Mouse (Mus musculus): ENCODE data around the gene Pogz. TPM values are rescaled to one million over a fixed set of nuclear protein-coding genes. Genes with fewer than 3 reads are reported as not detected.

Gene Pogz
- polyA plus RNA-seq, 1 experiment from 2014 or later, result 22.7 TPM

DNA sequence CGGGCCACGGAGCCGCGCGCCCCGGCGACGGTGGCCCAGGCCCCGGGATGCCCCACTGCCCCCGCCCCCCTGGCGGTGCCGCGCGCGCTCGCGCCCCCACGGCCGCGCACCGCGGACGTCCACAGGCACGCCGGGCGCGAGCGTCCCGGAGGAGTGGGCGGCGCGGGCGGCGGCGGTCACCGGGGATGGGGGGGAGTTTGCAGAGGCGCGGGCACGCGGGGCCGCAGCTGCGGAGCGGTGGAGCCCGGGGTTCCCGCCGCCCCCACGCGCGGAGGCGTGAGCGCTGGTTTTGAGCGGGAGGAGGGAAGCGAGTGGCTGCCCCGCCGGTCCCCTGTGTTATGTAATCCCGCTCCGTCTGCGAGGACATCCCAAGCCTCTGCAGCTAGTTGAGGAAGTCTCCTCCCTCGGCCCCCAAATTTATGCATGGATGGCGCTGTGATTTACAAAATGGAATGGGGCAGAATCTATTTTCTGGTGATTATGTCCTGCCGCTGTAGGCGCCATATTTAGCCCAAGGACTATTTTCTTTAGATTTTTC, 661 bp downstream of the Pogz start:
- Histone ChIP-seq H3K4me2 (peak overlapping the region; percentile 79), H3K27ac (peak overlapping the region; percentile 100), H3K27me3 (peaks cover 7% of the 10 kb centered on the region; the same call in 1 of the 2 replicates), H3K4me1 (replicated peaks) (peaks cover 26% of the 10 kb centered on the region), H3K4me3 (peak overlapping the region; percentile 66), H3K9me3 (no peaks in the 10 kb centered on the region), H3K36me3 (no peaks in the 10 kb centered on the region), H3K9ac (peak overlapping the region; percentile 86)
- ATAC-seq (ENCODE audit: low FRiP score), result peak; percentile 78
- under 1% methylated on average over 44 of the region's 62 CpGs for WGBS

DNA sequence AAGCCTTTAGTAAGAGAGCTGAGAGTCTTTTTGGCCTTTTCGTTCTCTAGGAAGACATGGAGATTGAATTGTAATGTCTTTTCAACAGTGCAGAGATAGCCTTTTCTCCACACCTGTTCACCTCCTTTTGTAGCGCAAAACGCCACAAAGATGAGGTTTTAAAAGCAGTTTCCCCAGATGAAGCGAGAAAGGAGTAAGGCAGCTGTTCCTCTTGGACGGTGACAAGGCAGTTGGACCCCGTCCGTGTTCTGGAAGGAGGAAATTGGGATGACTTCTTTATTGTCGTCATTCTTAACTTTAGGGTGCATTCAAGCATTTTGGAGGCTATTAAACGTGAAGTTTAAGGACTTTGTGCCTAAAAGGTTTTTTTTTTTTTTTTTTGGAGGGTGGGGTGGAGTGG, 1.3 kb downstream of the Pogz start:
- 0 out of 2 replicates have a peak, but pooled peaks cover 5% of the 10 kb centered on the region for H3K27me3 ChIP-seq
- no peak for ATAC-seq (ENCODE audit: low FRiP score)
- no peaks in the 10 kb centered on the region for H3K36me3 ChIP-seq
- WGBS, result 19% methylated on average over 9 of the region's 9 CpGs
- peak overlapping the region; percentile 79 for H3K4me2 ChIP-seq
- H3K4me1 ChIP-seq (replicated peaks), result peaks cover 26% of the 10 kb centered on the region
- peak overlapping the region; percentile 66 for H3K4me3 ChIP-seq
- H3K27ac ChIP-seq, result peak overlapping the region; percentile 100
- H3K9ac ChIP-seq, result peak overlapping the region; percentile 86
- no peaks in the 10 kb centered on the region for H3K9me3 ChIP-seq

DNA sequence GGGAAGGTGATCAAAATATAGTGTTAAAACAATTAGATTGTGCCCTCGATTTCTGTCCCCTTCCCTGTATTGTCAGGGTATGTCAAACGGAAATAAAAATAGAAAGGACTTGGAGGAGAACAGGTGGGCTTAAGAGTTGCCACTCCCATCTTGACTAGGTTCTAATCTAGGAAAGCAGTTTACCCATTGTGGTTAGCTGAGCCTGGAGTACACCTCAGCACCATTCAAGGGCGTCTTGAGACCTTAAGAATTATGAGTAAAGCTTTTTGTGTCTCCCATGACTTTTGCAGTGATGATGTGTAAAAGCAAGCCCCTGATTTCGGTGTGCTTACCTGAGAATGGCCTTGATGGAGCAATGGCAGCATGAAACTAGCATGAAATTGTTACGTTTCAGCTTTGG, 1.7 kb downstream of the Pogz start:
- 76% methylated on average over 5 of the region's 5 CpGs for whole genome bisulfite sequencing
- peaks cover 26% of the 10 kb centered on the region for H3K4me1 ChIP-seq (replicated peaks)
- no peaks in the 10 kb centered on the region for H3K9me3 ChIP-seq
- no peak for ATAC-seq (ENCODE audit: low FRiP score)
- H3K36me3 ChIP-seq, result no peaks in the 10 kb centered on the region
- H3K4me2 ChIP-seq, result peak overlapping the region; percentile 79
- H3K9ac ChIP-seq, result peak overlapping the region; percentile 86
- peak overlapping the region; percentile 66 for H3K4me3 ChIP-seq
- 0 out of 2 replicates have a peak, but pooled peaks cover 2% of the 10 kb centered on the region for H3K27me3 ChIP-seq
- H3K27ac ChIP-seq, result peak overlapping the region; percentile 100; the same call in 1 of the 2 replicates

DNA sequence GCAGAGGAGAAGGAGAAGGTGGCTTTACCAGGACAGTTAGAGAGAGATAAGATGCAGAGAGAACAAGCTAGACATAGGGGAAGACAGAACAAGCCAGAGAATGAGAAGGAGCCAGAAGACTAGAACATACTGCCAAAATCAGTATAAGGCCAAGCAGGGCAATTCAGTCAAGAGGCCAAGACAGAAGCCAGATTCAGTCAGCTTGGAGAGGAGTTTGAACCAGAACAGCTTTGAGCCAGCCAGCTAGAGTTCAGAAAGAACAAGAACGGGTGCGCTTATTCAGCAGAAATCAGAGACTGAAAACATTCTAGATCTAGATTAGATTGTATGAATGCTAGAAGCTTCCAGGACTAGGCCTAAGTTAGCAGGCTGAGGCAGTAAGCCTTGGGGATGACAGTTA, 10.0 kb downstream of the Pogz start:
- no peaks in the 10 kb centered on the region for H3K36me3 ChIP-seq
- peaks cover 11% of the 10 kb centered on the region for H3K4me1 ChIP-seq (replicated peaks)
- no peaks in the 10 kb centered on the region for H3K27me3 ChIP-seq
- no peaks in the 10 kb centered on the region for H3K9me3 ChIP-seq
- ATAC-seq (ENCODE audit: low FRiP score), result no peak
- WGBS, result 94% methylated on average over 2 of the region's 2 CpGs
- no peak overlapping the region for H3K27ac ChIP-seq
- no peak overlapping the region for H3K4me3 ChIP-seq
- no peak overlapping the region for H3K4me2 ChIP-seq
- H3K9ac ChIP-seq, result no peak overlapping the region

DNA sequence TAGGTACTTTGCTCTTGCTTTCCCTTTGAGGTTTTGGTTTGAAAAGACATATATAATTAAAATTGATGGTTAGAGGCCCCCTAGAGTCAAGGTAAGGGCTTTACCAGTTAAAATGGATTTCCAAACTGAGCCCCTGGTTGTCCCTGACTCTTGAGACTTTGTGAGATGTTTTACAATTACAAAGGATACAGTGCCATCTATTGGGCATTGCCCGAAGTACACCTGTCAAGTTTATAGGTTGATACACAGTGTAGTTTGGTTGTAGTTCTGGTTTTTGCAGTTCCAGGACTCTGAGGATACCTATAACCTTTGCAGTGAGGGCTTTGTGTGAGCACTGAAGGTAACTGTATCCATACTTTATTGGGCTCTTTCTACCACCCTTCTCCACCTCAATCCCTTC, 12.0 kb downstream of the Pogz start:
- peaks cover 11% of the 10 kb centered on the region for H3K4me1 ChIP-seq (replicated peaks)
- H3K36me3 ChIP-seq, result peaks cover 4% of the 10 kb centered on the region
- no peak overlapping the region for H3K9ac ChIP-seq
- H3K4me2 ChIP-seq, result no peak overlapping the region
- 38% methylated on average over 1 of the region's 1 CpGs for WGBS
- H3K27me3 ChIP-seq, result no peaks in the 10 kb centered on the region
- no peak overlapping the region for H3K27ac ChIP-seq
- no peaks in the 10 kb centered on the region for H3K9me3 ChIP-seq
- ATAC-seq (ENCODE audit: low FRiP score), result no peak
- no peak overlapping the region for H3K4me3 ChIP-seq

DNA sequence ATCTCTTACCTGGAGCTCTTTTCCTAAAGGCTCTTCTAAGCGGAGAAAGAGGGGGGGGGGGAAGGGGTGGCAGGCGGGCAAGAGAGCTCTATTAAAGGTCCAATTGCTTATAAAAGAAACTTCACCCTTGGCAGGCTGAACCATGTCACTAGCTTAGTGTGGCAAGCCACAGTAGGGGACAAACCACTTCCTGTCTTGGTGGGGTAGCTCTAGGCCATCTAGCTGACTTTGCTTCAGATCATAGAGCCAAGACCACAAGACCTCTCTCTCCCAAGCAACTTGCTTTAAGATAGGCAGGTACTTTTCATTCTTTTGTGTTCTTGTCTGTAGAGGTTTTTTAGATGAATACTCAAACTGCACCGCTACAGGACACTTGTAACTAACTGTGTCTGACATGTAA, 14.4 kb downstream of the Pogz start:
- peaks cover 23% of the 10 kb centered on the region for H3K36me3 ChIP-seq

DNA sequence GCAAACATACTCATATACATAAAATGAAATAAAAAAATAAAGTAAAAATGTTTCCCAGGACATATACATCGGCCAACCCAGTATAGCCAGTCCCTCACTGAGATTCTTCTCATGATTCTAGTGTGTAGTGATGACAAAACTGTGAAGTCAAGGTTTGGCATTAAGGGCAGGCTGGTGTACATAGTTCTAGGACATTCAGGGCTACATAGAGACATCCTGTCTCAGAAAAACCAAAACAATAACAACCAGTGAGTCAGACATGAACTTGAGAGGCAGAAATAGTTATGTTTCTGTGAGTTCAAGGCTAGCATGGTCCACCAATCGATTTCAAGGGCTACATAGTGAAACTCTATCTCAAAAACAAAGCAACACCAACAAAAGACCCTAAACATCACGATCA, 14.8 kb downstream of the Pogz start:
- WGBS, result 87% methylated on average over 3 of the region's 3 CpGs
- Histone ChIP-seq H3K4me2 (no peak overlapping the region), H3K4me1 (replicated peaks) (peaks cover 4% of the 10 kb centered on the region; the same call in 1 of the 2 replicates), H3K4me3 (no peak overlapping the region), H3K27me3 (no peaks in the 10 kb centered on the region), H3K27ac (no peak overlapping the region), H3K36me3 (peaks cover 27% of the 10 kb centered on the region), H3K9ac (no peak overlapping the region), H3K9me3 (no peaks in the 10 kb centered on the region)
- ATAC-seq (ENCODE audit: low FRiP score), result no peak

More for the DNA sequence above, 14.4 kb downstream of the Pogz start:
- no peak overlapping the region for H3K4me3 ChIP-seq
- no peak overlapping the region for H3K9ac ChIP-seq
- H3K4me1 ChIP-seq (replicated peaks), result peaks cover 7% of the 10 kb centered on the region; the same call in 1 of the 2 replicates
- H3K9me3 ChIP-seq, result no peaks in the 10 kb centered on the region
- H3K27me3 ChIP-seq, result no peaks in the 10 kb centered on the region
- no peak overlapping the region for H3K4me2 ChIP-seq
- 87% methylated on average over 3 of the region's 3 CpGs for WGBS
- H3K27ac ChIP-seq, result no peak overlapping the region
- no peak for ATAC-seq (ENCODE audit: low FRiP score)

DNA sequence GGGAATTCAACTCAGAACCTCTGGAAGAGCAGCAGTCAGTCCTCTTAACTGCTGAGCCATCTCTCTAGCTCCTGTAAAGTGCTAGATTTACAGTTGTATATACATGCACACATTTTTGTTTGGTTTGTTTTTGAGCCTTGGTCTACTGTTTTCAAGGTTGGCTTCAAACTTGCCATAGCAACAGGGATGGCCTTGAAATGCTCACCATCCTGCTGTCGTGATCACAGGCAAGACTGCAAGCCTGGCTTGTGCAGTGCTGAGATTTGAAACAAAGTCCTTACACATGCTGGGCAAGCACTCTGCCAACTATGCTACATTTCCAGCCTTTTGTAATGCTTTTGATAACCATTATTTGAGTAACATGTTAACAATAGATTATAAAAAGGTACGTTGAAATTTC, 22.1 kb downstream of the Pogz start:
- no peak overlapping the region for H3K4me3 ChIP-seq
- H3K9me3 ChIP-seq, result no peaks in the 10 kb centered on the region
- H3K4me2 ChIP-seq, result no peak overlapping the region
- H3K27ac ChIP-seq, result no peak overlapping the region
- no peak overlapping the region for H3K9ac ChIP-seq
- H3K36me3 ChIP-seq, result peaks cover 69% of the 10 kb centered on the region
- 91% methylated on average over 2 of the region's 2 CpGs for WGBS
- H3K4me1 ChIP-seq (replicated peaks), result no peaks in the 10 kb centered on the region
- no peak for ATAC-seq (ENCODE audit: low FRiP score)
- H3K27me3 ChIP-seq, result no peaks in the 10 kb centered on the region

DNA sequence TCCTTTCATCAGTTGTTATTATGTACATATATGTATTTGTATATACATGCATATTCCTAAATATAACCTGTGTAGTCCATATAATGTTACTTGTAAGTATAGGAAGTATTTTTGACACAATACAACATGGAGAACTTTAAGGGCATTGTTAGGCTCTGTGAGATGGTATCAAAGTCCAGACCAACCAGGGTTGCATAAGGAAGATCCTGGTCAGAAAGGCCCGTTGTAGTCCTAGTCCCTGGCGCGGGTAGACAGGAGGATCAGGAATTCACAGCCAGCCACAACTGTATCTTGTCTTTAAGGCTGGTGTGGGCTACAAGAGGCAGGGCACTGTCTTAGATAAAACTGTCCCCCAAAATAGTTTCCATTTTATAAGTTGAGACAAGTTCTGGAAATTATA, 31.6 kb downstream of the Pogz start:
- Histone ChIP-seq H3K27me3 (no peaks in the 10 kb centered on the region), H3K4me1 (replicated peaks) (no peaks in the 10 kb centered on the region), H3K9ac (no peak overlapping the region), H3K9me3 (no peaks in the 10 kb centered on the region), H3K27ac (no peak overlapping the region), H3K4me2 (no peak overlapping the region), H3K36me3 (peaks cover 83% of the 10 kb centered on the region), H3K4me3 (no peak overlapping the region)
- WGBS, result 95% methylated on average over 3 of the region's 3 CpGs
- no peak for ATAC-seq (ENCODE audit: low FRiP score)

DNA sequence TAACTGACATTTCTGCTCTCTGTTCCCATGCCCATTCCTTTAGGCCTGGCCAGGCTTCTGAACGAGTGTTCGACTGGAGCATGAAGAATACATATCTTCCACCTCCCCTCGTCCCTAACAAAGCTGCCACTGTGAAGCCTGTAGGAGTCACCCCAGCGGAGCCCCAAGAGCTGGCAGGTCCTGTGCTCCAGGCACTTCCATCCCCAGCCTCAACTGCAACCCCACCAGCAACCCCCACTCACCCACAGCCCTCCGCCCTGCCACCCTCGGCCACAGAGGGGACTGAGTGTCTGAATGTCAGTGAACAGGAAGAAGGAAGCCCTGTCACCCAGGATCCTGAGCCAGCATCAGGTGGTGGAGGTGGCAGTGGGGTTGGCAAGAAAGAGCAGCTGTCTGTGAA, 41.3 kb downstream of the Pogz start:
- 91% methylated on average over 6 of the region's 6 CpGs for WGBS
- H3K27ac ChIP-seq, result no peak overlapping the region

DNA sequence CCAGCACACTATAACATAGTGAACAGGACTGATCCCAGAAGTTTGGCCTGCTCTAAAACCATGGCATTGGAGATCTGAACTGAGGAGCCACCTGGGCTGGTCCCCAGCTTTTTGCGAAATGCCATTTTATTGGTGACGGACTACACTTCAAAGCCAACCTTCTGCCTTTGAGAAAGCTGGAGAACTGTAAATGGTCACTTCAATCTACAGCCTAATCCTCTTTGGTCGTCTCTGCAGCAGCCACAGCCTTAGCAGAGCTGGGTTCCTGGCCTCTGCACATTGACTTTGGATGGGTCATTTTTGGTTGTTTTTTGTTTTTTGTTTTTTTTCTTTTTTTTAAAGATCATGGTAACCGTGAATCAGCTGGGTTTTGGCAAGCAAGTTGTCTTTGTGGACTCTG, 44.5 kb downstream of the Pogz start:
- Histone ChIP-seq H3K27me3 (no peaks in the 10 kb centered on the region), H3K27ac (no peak overlapping the region), H3K9ac (no peak overlapping the region), H3K36me3 (peaks cover 82% of the 10 kb centered on the region), H3K9me3 (no peaks in the 10 kb centered on the region), H3K4me2 (no peak overlapping the region), H3K4me3 (no peak overlapping the region), H3K4me1 (replicated peaks) (peaks cover 20% of the 10 kb centered on the region)
- no peak for ATAC-seq (ENCODE audit: low FRiP score)
- WGBS, result 77% methylated on average over 4 of the region's 4 CpGs

More for the DNA sequence above, 41.3 kb downstream of the Pogz start:
- no peaks in the 10 kb centered on the region for H3K27me3 ChIP-seq
- no peak overlapping the region for H3K9ac ChIP-seq
- H3K9me3 ChIP-seq, result no peaks in the 10 kb centered on the region
- peaks cover 98% of the 10 kb centered on the region for H3K36me3 ChIP-seq
- H3K4me1 ChIP-seq (replicated peaks), result no peaks in the 10 kb centered on the region
- no peak overlapping the region for H3K4me3 ChIP-seq
- no peak overlapping the region for H3K4me2 ChIP-seq
- no peak for ATAC-seq (ENCODE audit: low FRiP score)

DNA sequence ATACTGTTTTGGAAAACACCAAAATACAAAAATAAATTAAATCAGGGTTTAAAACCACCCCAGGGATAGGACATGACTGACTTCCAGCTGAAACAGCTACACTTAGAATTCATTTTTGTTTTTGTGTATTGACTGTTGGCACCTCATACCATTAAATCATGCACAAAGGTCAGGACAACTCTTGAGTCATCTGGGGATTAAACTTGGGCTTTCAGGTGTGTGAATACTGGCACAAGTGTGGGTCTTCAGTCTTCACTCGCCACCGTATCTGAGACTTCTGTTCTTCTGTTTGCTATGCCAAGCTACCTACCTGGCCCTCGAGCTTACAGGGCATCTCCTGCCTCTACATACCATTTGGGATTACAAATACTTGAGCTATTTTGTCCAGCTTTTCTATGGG, 45.2 kb downstream of the Pogz start:
- H3K9ac ChIP-seq, result no peak overlapping the region
- H3K4me3 ChIP-seq, result no peak overlapping the region
- H3K27ac ChIP-seq, result no peak overlapping the region
- no peaks in the 10 kb centered on the region for H3K27me3 ChIP-seq
- WGBS, result 86% methylated on average over 3 of the region's 3 CpGs
- no peaks in the 10 kb centered on the region for H3K9me3 ChIP-seq
- no peak for ATAC-seq (ENCODE audit: low FRiP score)
- H3K4me1 ChIP-seq (replicated peaks), result peaks cover 26% of the 10 kb centered on the region
- peaks cover 74% of the 10 kb centered on the region for H3K36me3 ChIP-seq
- no peak overlapping the region for H3K4me2 ChIP-seq
